Mouse (Mus musculus) monocyte, adult 5-6 weeks (primary cell): ENCODE results near the gene Dctn3. TPM values are rescaled to one million over a fixed set of nuclear protein-coding genes. Genes with fewer than 3 reads are reported as not detected.

Source experiments
- ATAC-seq: fragments of 153-309, 156-312 bp; replicated peaks from 2 replicates; pipeline ENCODE4 v1.8.0; 2017; ENCODE audit warnings: mild to moderate bottlenecking; ENCODE audit not compliant: low TSS enrichment, insufficient number of reproducible peaks, severe bottlenecking, poor library complexity, low FRiP score
- total RNA-seq: library from RNA; stranded (forward); fragments of 200-1000, 200-491, 200-594 nt; gene quantifications from 3 replicates; pipeline ENCODE4 v1.2.3, GENCODE M21; 2017

Dctn3 gene
- total RNA-seq, 1 experiment from 2014 or later, result 157 TPM

GRCm38 (mm10) chr4:41681947-41682346, 41.0 kb downstream of the Dctn3 start:
- ATAC-seq, result no peak

GRCm38 (mm10) chr4:41681176-41681575, 41.8 kb downstream of the Dctn3 start:
- ATAC-seq, result no peak

GRCm38 (mm10) chr4:41679291-41679690, 43.7 kb downstream of the Dctn3 start:
- no peak for ATAC-seq

- no peak for ATAC-seq
These were observed 44.1 kb downstream of the Dctn3 start for GRCm38 (mm10) chr4:41678863-41679262.

- no peak for ATAC-seq
These were observed 45.9 kb downstream of the Dctn3 start for GRCm38 (mm10) chr4:41677006-41677629.

- no peak for ATAC-seq
These were observed 46.5 kb downstream of the Dctn3 start for GRCm38 (mm10) chr4:41676248-41677005.

GRCm38 (mm10) chr4:41673186-41673585, 49.8 kb downstream of the Dctn3 start:
- no peak for ATAC-seq

GRCm38 (mm10) chr4:41672522-41672963, 50.4 kb downstream of the Dctn3 start:
- no peak for ATAC-seq

- no peak for ATAC-seq
These were observed 50.9 kb downstream of the Dctn3 start for GRCm38 (mm10) chr4:41671963-41672480.

- ATAC-seq, result no peak
These were observed 51.5 kb downstream of the Dctn3 start for GRCm38 (mm10) chr4:41671500-41671899.

GRCm38 (mm10) chr4:41670836-41671235, 52.1 kb downstream of the Dctn3 start:
- ATAC-seq, result no peak

GRCm38 (mm10) chr4:41666646-41667045, 56.3 kb downstream of the Dctn3 start:
- ATAC-seq, result no peak

- ATAC-seq, result no peak
These were observed 57.8 kb downstream of the Dctn3 start for GRCm38 (mm10) chr4:41665009-41665675.

Other genes starting within 250 kb of the Dctn3 start
- gene AI464131, start 220.1 kb downstream of the Dctn3 start, total RNA-seq, result 0.21 TPM in 1 of 3 replicates, not detected in the others
- 2.1 to 2.2 TPM in 2 of 3 replicates, not detected in the other for gene 1110017D15Rik, start 205.8 kb downstream of the Dctn3 start, total RNA-seq
- gene Fam219a, start 153.6 kb downstream of the Dctn3 start, total RNA-seq, result 0.95 to 9.1 TPM (median 5.6 TPM) in 3 replicates
- not detected in 3 replicates for gene Dnaic1, start 153.4 kb downstream of the Dctn3 start, total RNA-seq
- 0.49 to 0.75 TPM in 2 of 3 replicates, not detected in the other for gene Enho, start 82.8 kb downstream of the Dctn3 start, total RNA-seq
- not detected in 3 replicates for gene Cntfr, start 26.1 kb downstream of the Dctn3 start, total RNA-seq
- 25.4 to 27.9 TPM (median 27.7 TPM) in 3 replicates for gene Il11ra1, start 23.2 kb downstream of the Dctn3 start, total RNA-seq
- gene Rpp25l, start 9.6 kb downstream of the Dctn3 start, total RNA-seq, result 11.6 to 17.4 TPM (median 12.0 TPM) in 3 replicates
- not detected in 3 replicates for gene Arid3c, start 8.0 kb upstream of the Dctn3 start, total RNA-seq
- 28.2 to 32.8 TPM (median 30.4 TPM) in 3 replicates for gene Galt, start 32.1 kb upstream of the Dctn3 start, total RNA-seq
- gene Sigmar1, start 33.0 kb upstream of the Dctn3 start, total RNA-seq, result 21.7 to 22.0 TPM (median 22.0 TPM) in 3 replicates
- gene Ccl27a, start 51.1 kb upstream of the Dctn3 start, total RNA-seq, result 3.3 to 3.6 TPM in 2 of 3 replicates, not detected in the other
- not detected in 3 replicates for gene Gm21541, start 180.4 kb upstream of the Dctn3 start, total RNA-seq
- not detected in 3 replicates for gene Gm20878, start 218.4 kb upstream of the Dctn3 start, total RNA-seq
- not detected in 3 replicates for gene Fam205a4, start 242.9 kb upstream of the Dctn3 start, total RNA-seq